Mouse (Mus musculus) MEL (cell line): Measurements from ENCODE around the gene Fam171a1. TPM values are rescaled to one million over a fixed set of nuclear protein-coding genes. Genes with fewer than 3 reads are reported as not detected.

Experiments used
- DNase-seq: peaks from one replicate; pipeline ENCODE4 v3.0.0; 2011; ENCODE audit warnings: low read depth, low spot score
- H3K27ac ChIP-seq: 2 replicates; pipeline ENCODE4 v1.5.1; 2012; ENCODE audit warnings: low read depth, mild to moderate bottlenecking, control low read depth, low read length, moderate library complexity; ENCODE audit not compliant: control insufficient read depth
- H3K27me3 ChIP-seq, 2 experiments: fragments of 150-350 bp in 1 of 2; sonication (generic) in 1 of 2; 2 replicates each; pipeline ENCODE4 v1.6.1; 2012; ENCODE audit warnings: low read length in 2 of 2, mild to moderate bottlenecking in 2 of 2, improper control_type of control experiment in 1 of 2, moderate library complexity in 1 of 2; ENCODE audit not compliant: insufficient read depth in 2 of 2, control insufficient read depth in 1 of 2
- H3K36me3 ChIP-seq, 2 experiments: 2 replicates each; pipeline ENCODE4 v1.6.1; 2012 to 2014; ENCODE audit warnings: low read length in 2 of 2, improper control_type of control experiment in 1 of 2, inconsistent platforms in 1 of 2, mild to moderate bottlenecking in 1 of 2; ENCODE audit not compliant: insufficient read depth in 2 of 2, control insufficient read depth in 1 of 2
- H3K4me1 ChIP-seq, 2 experiments: fragments of 150-350 bp in 1 of 2; sonication (generic) in 1 of 2; 2 replicates each; pipeline ENCODE4 v1.6.1; 2012; ENCODE audit warnings: low read length in 2 of 2, improper control_type of control experiment in 1 of 2, mild to moderate bottlenecking in 1 of 2; ENCODE audit not compliant: insufficient read depth in 2 of 2, control insufficient read depth in 1 of 2
- H3K4me3 ChIP-seq, 2 experiments: fragments of 150-350 bp in 1 of 2; sonication (generic) in 1 of 2; 2 replicates each; pipeline ENCODE4 v1.5.1; 2012; ENCODE audit warnings: low read depth in 2 of 2, low read length in 2 of 2, mild to moderate bottlenecking in 2 of 2, moderate library complexity in 2 of 2, control low read depth in 1 of 2, improper control_type of control experiment in 1 of 2; ENCODE audit not compliant: control insufficient read depth in 1 of 2, insufficient read depth in 1 of 2
- H3K79me2 ChIP-seq: 2 replicates; pipeline ENCODE4 v1.6.1; 2012; ENCODE audit warnings: mild to moderate bottlenecking, low read length, moderate library complexity; ENCODE audit not compliant: control insufficient read depth, poor library complexity, insufficient read depth
- H3K9ac ChIP-seq: 2 replicates; pipeline ENCODE4 v1.6.1; 2012; ENCODE audit warnings: low read depth, mild to moderate bottlenecking, control low read depth, low read length, moderate library complexity; ENCODE audit not compliant: control insufficient read depth, poor library complexity, severe bottlenecking
- H3K9me3 ChIP-seq: fragments of 150-350 bp; sonication (generic); replicated peaks from 2 replicates; pipeline ENCODE4 v1.6.1; 2012; ENCODE audit warnings: mild to moderate bottlenecking, low read length, improper control_type of control experiment, moderate library complexity; ENCODE audit not compliant: insufficient read depth
- CHD1 ChIP-seq: IDR thresholded peaks from 2 replicates; pipeline ENCODE4 v1.6.1; 2012; ENCODE audit warnings: low read depth, mild to moderate bottlenecking, inconsistent platforms, low read length, improper control_type of control experiment
- CHD2 ChIP-seq: IDR thresholded peaks from 2 replicates; pipeline ENCODE4 v1.6.1; 2011; ENCODE audit warnings: low read length, improper control_type of control experiment
- CTCF ChIP-seq, 3 experiments: IDR thresholded peaks in 2 of 3; conservative IDR thresholded peaks in 1 of 3; 2 replicates each; pipeline ENCODE4 v1.5.1; 2011 to 2012; ENCODE audit warnings: low read length in 3 of 3, low read depth in 2 of 3, mild to moderate bottlenecking in 2 of 3, improper control_type of control experiment in 1 of 3, inconsistent platforms in 1 of 3, mixed read lengths in 1 of 3, moderate library complexity in 1 of 3; ENCODE audit not compliant: control insufficient read depth in 1 of 3, insufficient read depth in 1 of 3, poor library complexity in 1 of 3, severe bottlenecking in 1 of 3
- ELF1 ChIP-seq: IDR thresholded peaks from 2 replicates; pipeline ENCODE4 v1.6.1; 2014; ENCODE audit warnings: low read depth, mild to moderate bottlenecking, inconsistent platforms, low read length, improper control_type of control experiment, moderate library complexity
- EP300 ChIP-seq, 2 experiments: IDR thresholded peaks; 2 replicates each; pipeline ENCODE4 v1.6.1; 2011; ENCODE audit warnings: improper control_type of control experiment in 2 of 2, low read length in 2 of 2, low read depth in 1 of 2, mild to moderate bottlenecking in 1 of 2
- ETS1 ChIP-seq: IDR thresholded peaks from 2 replicates; pipeline ENCODE4 v1.6.1; 2012; ENCODE audit warnings: low read depth, mild to moderate bottlenecking, inconsistent platforms, low read length, improper control_type of control experiment, moderate library complexity
- GATA1 ChIP-seq: IDR thresholded peaks from 2 replicates; pipeline ENCODE4 v1.6.1; 2011; ENCODE audit warnings: low read depth, low read length, improper control_type of control experiment
- HCFC1 ChIP-seq: IDR thresholded peaks from 2 replicates; pipeline ENCODE4 v1.6.1; 2012; ENCODE audit warnings: low read depth, mild to moderate bottlenecking, inconsistent platforms, low read length, improper control_type of control experiment, moderate library complexity
- JUND ChIP-seq: IDR thresholded peaks from 2 replicates; pipeline ENCODE4 v1.6.1; 2011; ENCODE audit warnings: low read depth, mild to moderate bottlenecking, improper control_type of control experiment, low read length
- KAT2A ChIP-seq: conservative IDR thresholded peaks from 2 replicates; pipeline ENCODE4 v1.6.1; 2012; ENCODE audit warnings: low read depth, low read length, improper control_type of control experiment, inconsistent platforms
- MAFK ChIP-seq: IDR thresholded peaks from 2 replicates; pipeline ENCODE4 v1.6.1; 2011; ENCODE audit warnings: low read depth, mild to moderate bottlenecking, low read length, improper control_type of control experiment, borderline replicate concordance
- MAX ChIP-seq: IDR thresholded peaks from 2 replicates; pipeline ENCODE4 v1.6.1; 2011; ENCODE audit warnings: low read length, improper control_type of control experiment
- MAZ ChIP-seq: IDR thresholded peaks from 2 replicates; pipeline ENCODE4 v1.6.1; 2012; ENCODE audit warnings: low read depth, mild to moderate bottlenecking, inconsistent platforms, low read length, improper control_type of control experiment
- MEF2A ChIP-seq: IDR thresholded peaks from 2 replicates; pipeline ENCODE4 v1.6.1; 2014; ENCODE audit warnings: low read depth, mild to moderate bottlenecking, inconsistent platforms, low read length, improper control_type of control experiment; ENCODE audit not compliant: poor library complexity, insufficient replicate concordance, severe bottlenecking; ENCODE audit errors: extremely low read depth
- MYC ChIP-seq: IDR thresholded peaks from 2 replicates; pipeline ENCODE4 v1.6.1; 2011; ENCODE audit warnings: low read depth, mild to moderate bottlenecking, low read length, improper control_type of control experiment, moderate library complexity
- NRF1 ChIP-seq: IDR thresholded peaks from 2 replicates; pipeline ENCODE4 v1.6.1; 2014; ENCODE audit warnings: low read depth, mild to moderate bottlenecking, inconsistent platforms, low read length, improper control_type of control experiment, moderate library complexity; ENCODE audit not compliant: poor library complexity, insufficient read depth, severe bottlenecking
- POLR2AphosphoS2 ChIP-seq: IDR thresholded peaks from 2 replicates; pipeline ENCODE4 v1.6.1; 2011; ENCODE audit warnings: low read length, improper control_type of control experiment
- POLR2AphosphoS5 ChIP-seq: IDR thresholded peaks from 2 replicates; pipeline ENCODE4 v1.6.1; 2012; ENCODE audit warnings: low read depth, borderline replicate concordance, mild to moderate bottlenecking, inconsistent platforms, low read length, moderate library complexity, mixed read lengths
- RCOR1 ChIP-seq: IDR thresholded peaks from 2 replicates; pipeline ENCODE4 v1.6.1; 2012; ENCODE audit warnings: low read depth, mild to moderate bottlenecking, inconsistent platforms, low read length, improper control_type of control experiment
- SIN3A ChIP-seq: IDR thresholded peaks from 2 replicates; pipeline ENCODE4 v1.6.1; 2012; ENCODE audit warnings: low read length, improper control_type of control experiment, inconsistent platforms
- TAL1 ChIP-seq: IDR thresholded peaks from 2 replicates; pipeline ENCODE4 v1.6.1; 2012; ENCODE audit warnings: mild to moderate bottlenecking, inconsistent platforms, low read length, moderate library complexity, mixed read lengths
- TBP ChIP-seq: IDR thresholded peaks from 2 replicates; pipeline ENCODE4 v1.8.0; 2011; ENCODE audit warnings: low read depth, low read length, improper control_type of control experiment
- UBTF ChIP-seq: IDR thresholded peaks from 2 replicates; pipeline ENCODE4 v1.6.1; 2012; ENCODE audit warnings: low read depth, mild to moderate bottlenecking, inconsistent platforms, low read length, improper control_type of control experiment, moderate library complexity, borderline replicate concordance; ENCODE audit not compliant: insufficient read depth
- USF2 ChIP-seq, 2 experiments: IDR thresholded peaks; 2 replicates each; pipeline ENCODE4 v1.6.1; 2011 to 2012; ENCODE audit warnings: improper control_type of control experiment in 2 of 2, low read length in 2 of 2, borderline replicate concordance in 1 of 2, inconsistent platforms in 1 of 2, low read depth in 1 of 2, mild to moderate bottlenecking in 1 of 2; ENCODE audit not compliant: insufficient read depth in 1 of 2
- ZC3H11A ChIP-seq: IDR thresholded peaks from 2 replicates; pipeline ENCODE4 v1.6.1; 2012; ENCODE audit warnings: low read depth, mild to moderate bottlenecking, inconsistent platforms, low read length, improper control_type of control experiment
- ZNF384 ChIP-seq: IDR thresholded peaks from 2 replicates; pipeline ENCODE4 v1.6.1; 2012; ENCODE audit warnings: low read depth, mild to moderate bottlenecking, inconsistent platforms, low read length, improper control_type of control experiment
- polyA plus RNA-seq, 2 experiments: library from polyadenylated mRNA; stranded (reverse) in 1 of 2; unstranded in 1 of 2; fragments of >175 nt in 1 of 2; fragments of >200 nt in 1 of 2; gene quantifications; 2 replicates each; pipeline versions ENCODE4 v1.2.1 to v1.2.4; 2012; ENCODE audit warnings: low replicate concordance in 2 of 2, low read depth in 1 of 2; ENCODE audit not compliant: insufficient read length in 2 of 2, insufficient read depth in 1 of 2, missing spikeins in 1 of 2
- total RNA-seq: library from RNA; depleted of rRNA; stranded (reverse); fragments of 300-350 nt; gene quantifications from 2 replicates; pipeline ENCODE4 v1.2.3, GENCODE M21; 2012

Fam171a1 gene
- total and polyA plus RNA-seq, 3 experiments: not detected

DNA sequence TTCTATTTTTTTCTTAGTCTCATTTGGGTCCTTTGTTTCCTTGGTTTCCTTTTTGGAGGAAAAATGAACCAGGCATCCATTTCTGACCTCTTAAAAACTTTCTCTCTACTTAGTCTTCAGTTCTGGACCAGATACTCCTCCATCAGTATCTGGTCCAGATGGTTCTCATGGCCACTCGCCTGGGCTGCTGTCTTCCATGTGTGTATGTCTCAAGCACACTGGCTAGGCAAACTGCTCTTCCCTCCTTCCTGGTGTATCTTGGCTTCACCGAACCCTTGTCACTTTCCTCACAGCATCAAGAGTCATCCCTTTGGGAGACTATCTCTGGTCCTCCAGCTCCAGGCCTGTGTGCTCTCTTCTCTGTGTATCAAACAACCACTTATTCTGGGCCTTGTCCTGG, 25.0 kb downstream of the Fam171a1 start:
- H3K4me3 ChIP-seq: no peak overlapping the region

DNA sequence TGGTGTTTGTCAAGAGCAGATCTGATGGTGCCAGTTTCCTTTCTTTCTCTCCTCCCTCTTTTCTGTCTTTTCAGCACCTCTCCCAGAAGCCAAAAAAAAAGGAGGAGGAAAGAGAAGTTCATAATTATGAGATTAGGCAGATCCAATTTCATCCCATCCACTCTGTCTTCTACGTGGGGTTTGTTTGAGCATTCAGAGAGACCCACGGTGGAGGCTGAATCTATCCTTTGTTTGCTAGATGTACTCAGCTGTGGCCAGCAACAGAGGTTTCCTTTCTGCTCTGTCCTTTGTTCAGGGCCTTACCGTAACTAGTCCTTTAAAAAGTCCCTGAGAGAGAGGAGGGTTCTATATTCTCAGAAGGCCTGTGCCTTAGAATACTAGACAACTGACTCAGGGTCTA, 25.6 kb downstream of the Fam171a1 start:
- no peak overlapping the region for H3K4me3 ChIP-seq
- no peaks in the 10 kb centered on the region; a peak in 1 of 4 replicates for H3K4me1 ChIP-seq
- no peaks in the 10 kb centered on the region for H3K79me2 ChIP-seq
- DNase-seq: no peak
- no peak for TF ChIP-seq SIN3A
- no peak for TF ChIP-seq JUND
- no peak for TF ChIP-seq ZNF384
- TF ChIP-seq TBP: no peak
- no peak for TF ChIP-seq CHD1
- TF ChIP-seq ELF1: no peak
- no peak for TF ChIP-seq MAZ
- no peak for TF ChIP-seq MEF2A
- no peak for TF ChIP-seq CTCF (IDR thresholded peaks at IDR 0.05 in 2 of 3, conservative IDR thresholded peaks at IDR 0.05 in 1 of 3; ENCODE audit: control insufficient read depth in 1 of 3, insufficient read depth in 1 of 3, low read depth in 2 of 3, low read length in 3 of 3, poor library complexity in 1 of 3, severe bottlenecking in 1 of 3)
- TF ChIP-seq USF2 (IDR thresholded peaks at IDR 0.05; ENCODE audit: borderline replicate concordance in 1 of 2, insufficient read depth in 1 of 2, low read depth in 1 of 2, low read length in 2 of 2): no peak
- TF ChIP-seq ETS1: no peak
- no peak for TF ChIP-seq MAFK
- no peak for TF ChIP-seq ZC3H11A
- no peak for TF ChIP-seq RCOR1
- no peak for TF ChIP-seq POLR2AphosphoS2
- TF ChIP-seq EP300 (IDR thresholded peaks at IDR 0.05; ENCODE audit: low read depth in 1 of 2, low read length in 2 of 2): no peak
- no peak for TF ChIP-seq GATA1
- TF ChIP-seq POLR2AphosphoS5: no peak
- no peak for TF ChIP-seq MAX
- TF ChIP-seq TAL1: no peak
- no peaks in the 10 kb centered on the region for H3K27me3 ChIP-seq
- no peak overlapping the region for H3K27ac ChIP-seq
- H3K9me3 ChIP-seq: no peaks in the 10 kb centered on the region
- H3K9ac ChIP-seq: no peak overlapping the region
- no peaks in the 10 kb centered on the region for H3K36me3 ChIP-seq

More for the DNA sequence above, 25.0 kb downstream of the Fam171a1 start:
- H3K9ac ChIP-seq: no peak overlapping the region
- no peaks in the 10 kb centered on the region for H3K36me3 ChIP-seq
- TF ChIP-seq EP300 (IDR thresholded peaks at IDR 0.05; ENCODE audit: low read depth in 1 of 2, low read length in 2 of 2) (no peak), SIN3A (no peak), RCOR1 (no peak), KAT2A (no peak), JUND (no peak), NRF1 (no peak), MAFK (no peak), UBTF (no peak), GATA1 (no peak), CHD2 (no peak), MYC (no peak), HCFC1 (no peak), ELF1 (no peak)
- H3K79me2 ChIP-seq: no peaks in the 10 kb centered on the region
- no peaks in the 10 kb centered on the region for H3K27me3 ChIP-seq
- no peak overlapping the region for H3K27ac ChIP-seq
- no peaks in the 10 kb centered on the region for H3K9me3 ChIP-seq
- no peaks in the 10 kb centered on the region; a peak in 1 of 4 replicates for H3K4me1 ChIP-seq
- DNase-seq: no peak
